In genomic region chr4:116669291-116669690, GRCm38 (mm10) we compare ENCODE assay signal across 1 mouse cellular context.
A peak's percentile ranks its signal among the peaks of the same experiment; 100 is the strongest.
TF ChIP-seq lines count a peak whose summit lies in the region.

No protein-coding gene starts in this region.

TF ChIP-seq in MEL, 35 proteins besides CTCF, POLR2A, EP300 and RAD21:
- no peak for TF ChIP-seq RCOR1 (IDR thresholded peaks at IDR 0.05; ENCODE audit: low read depth, low read length)
- peak; percentile 22; the same call in 1 of the 2 replicates for TF ChIP-seq ZC3H11A (IDR thresholded peaks at IDR 0.05; ENCODE audit: low read depth, low read length)
- no peak for TF ChIP-seq NELFE (IDR thresholded peaks at IDR 0.05; ENCODE audit: low read depth, low read length)
- peak; percentile 33 for TF ChIP-seq SMC3 (IDR thresholded peaks at IDR 0.05; ENCODE audit: low read depth, low read length)
- no peak for TF ChIP-seq ZKSCAN1 (IDR thresholded peaks at IDR 0.05; ENCODE audit: low read depth, low read length)
- TF ChIP-seq MAX (IDR thresholded peaks at IDR 0.05; ENCODE audit: low read length) = no peak
- no peak for TF ChIP-seq USF1 (IDR thresholded peaks at IDR 0.05; ENCODE audit: low read depth, low read length)
- TF ChIP-seq BHLHE40 (IDR thresholded peaks at IDR 0.05; ENCODE audit: borderline replicate concordance, low read depth, low read length) = no peak
- no peak for TF ChIP-seq ZMIZ1 (IDR thresholded peaks at IDR 0.05; ENCODE audit: low read depth, low read length)
- TF ChIP-seq UBTF (IDR thresholded peaks at IDR 0.05; ENCODE audit: borderline replicate concordance, insufficient read depth, low read depth, low read length) = no peak
- no peak for TF ChIP-seq NRF1 (IDR thresholded peaks at IDR 0.05; ENCODE audit: insufficient read depth, low read depth, low read length, poor library complexity, severe bottlenecking)
- TF ChIP-seq TCF12 (IDR thresholded peaks at IDR 0.05; ENCODE audit: low read depth, low read length) = no peak
